Comparison of ENCODE assay signal across 9 mouse cellular contexts in genomic region chr1:74110932-74111695, GRCm38 (mm10). TPM values are rescaled to one million over a fixed set of nuclear protein-coding genes. Genes with fewer than 3 reads are reported as not detected.
A peak's percentile ranks its signal among the peaks of the same experiment; 100 is the strongest.
DNase-seq lines count a peak whose midpoint lies in the region; ATAC-seq and TF ChIP-seq lines count a peak whose summit lies in the region.
"Had no signal": no experiment of that assay in that cellular context is flagged by ENCODE, and none has a peak within 500 bp of the region (broad histone marks: within the 10 kb centered on the region; RNA-seq: fewer than 3 reads in every experiment).

No protein-coding gene starts in this region.

- ATAC-seq in heart, postnatal 0 days (ENCODE audit: insufficient read depth, low read depth), result no peak
- ATAC-seq in limb, embryonic 15.5 days (ENCODE audit: insufficient number of reproducible peaks, low FRiP score, low TSS enrichment, low read depth), result peak; percentile 15; the same call in 1 of the 2 replicates
- ATAC-seq in liver, embryonic 12.5 days, result no peak

- peak overlapping the region; percentile 69 for H3K27ac ChIP-seq in ES-E14 (ENCODE audit: insufficient read depth, low read depth, low read length, poor library complexity, severe bottlenecking)
- H3K27ac ChIP-seq in heart, postnatal 0 days (ENCODE audit: low read depth), result peak overlapping the region; percentile 27; the same call in 1 of the 2 replicates
- H3K27ac ChIP-seq in limb, embryonic 15.5 days, result peak overlapping the region; percentile 33; the same call in 1 of the 2 replicates
- no peak overlapping the region for H3K27ac ChIP-seq in liver, embryonic 12.5 days
- H3K27ac ChIP-seq: liver, embryonic 13.5 days had no signal

- TF ChIP-seq EP300 in heart, postnatal 0 days (IDR thresholded peaks at IDR 0.05; ENCODE audit: low read depth), result no peak

- H3K4me1 ChIP-seq in ES-E14 (ENCODE audit: control insufficient read depth in 2 of 2, insufficient read depth in 2 of 2, low read length in 2 of 2, poor library complexity in 1 of 2), result peaks cover 5 to 37% of the 10 kb centered on the region in 2 experiments
- H3K4me1 ChIP-seq in heart, postnatal 0 days (ENCODE audit: control insufficient read depth, insufficient read depth), result peaks cover 25% of the 10 kb centered on the region
- H3K4me1 ChIP-seq in limb, embryonic 15.5 days, result peaks cover 32% of the 10 kb centered on the region
- H3K4me1 ChIP-seq in liver, embryonic 12.5 days, result peaks cover 9% of the 10 kb centered on the region; the same call in 1 of the 2 replicates
- H3K4me1 ChIP-seq: liver, embryonic 13.5 days had no signal

- no peaks in the 10 kb centered on the region for H3K9me3 ChIP-seq in ES-E14 (ENCODE audit: control insufficient read depth, insufficient read depth, low read depth, low read length)
- H3K9me3 ChIP-seq in heart, postnatal 0 days (replicated peaks; ENCODE audit: control insufficient read depth, low read length), result no peaks in the 10 kb centered on the region
- no peaks in the 10 kb centered on the region for H3K9me3 ChIP-seq in limb, embryonic 15.5 days
- no peaks in the 10 kb centered on the region for H3K9me3 ChIP-seq in liver, embryonic 12.5 days (replicated peaks)
- H3K9me3 ChIP-seq: liver, embryonic 13.5 days had no signal

- H3K4me3 ChIP-seq in ES-E14 (ENCODE audit: insufficient read depth in 1 of 2, low read depth in 1 of 2, low read length in 2 of 2, poor library complexity in 1 of 2, severe bottlenecking in 1 of 2), result peak overlapping the region in 1 of 2 experiments; percentile 13; a peak in 1 of 4 replicates
- no peak overlapping the region for H3K4me3 ChIP-seq in heart, postnatal 0 days (ENCODE audit: low read depth, low read length)
- H3K4me3 ChIP-seq in limb, embryonic 15.5 days, result no peak overlapping the region
- no peak overlapping the region for H3K4me3 ChIP-seq in liver, embryonic 12.5 days
- H3K4me3 ChIP-seq: liver, embryonic 13.5 days had no signal

- in situ Hi-C loops in ES-E14 (cut with MboI; ENCODE audit: low sequenced_read_pairs in 2 of 2, unreplicated experiment in 2 of 2), result no loop called here

- H3K27me3 ChIP-seq in heart, postnatal 0 days (ENCODE audit: control insufficient read depth, insufficient read depth, low read length), result no peaks in the 10 kb centered on the region
- 0 out of 2 replicates have a peak, but pooled peaks cover 3% of the 10 kb centered on the region for H3K27me3 ChIP-seq in limb, embryonic 15.5 days
- peaks cover 50% of the 10 kb centered on the region for H3K27me3 ChIP-seq in liver, embryonic 12.5 days (replicated peaks)

- H3K9ac ChIP-seq in ES-E14 (ENCODE audit: insufficient read depth, low read depth, low read length, poor library complexity, severe bottlenecking), result no peak overlapping the region
- no peak overlapping the region for H3K9ac ChIP-seq in heart, postnatal 0 days (replicated peaks; ENCODE audit: low read depth, low read length)
- no peak overlapping the region for H3K9ac ChIP-seq in limb, embryonic 15.5 days
- H3K9ac ChIP-seq in liver, embryonic 12.5 days, result no peak overlapping the region
- H3K9ac ChIP-seq: liver, embryonic 13.5 days had no signal

- no peaks in the 10 kb centered on the region for H3K36me3 ChIP-seq in ES-E14 (ENCODE audit: control insufficient read depth, insufficient read depth, low read length, poor library complexity, severe bottlenecking)
- no peaks in the 10 kb centered on the region for H3K36me3 ChIP-seq in heart, postnatal 0 days (replicated peaks; ENCODE audit: control insufficient read depth, insufficient read depth, low read length)
- H3K36me3 ChIP-seq in limb, embryonic 15.5 days, result no peaks in the 10 kb centered on the region
- H3K36me3 ChIP-seq in liver, embryonic 12.5 days, result no peaks in the 10 kb centered on the region
- H3K36me3 ChIP-seq: liver, embryonic 13.5 days had no signal

- TF ChIP-seq CTCF in heart, postnatal 0 days (IDR thresholded peaks at IDR 0.05; ENCODE audit: low read depth), result no peak

- peak; percentile 95 for DNase-seq in ES-E14 (ENCODE audit: low read depth, low spot score)
- DNase-seq in adipocyte (ENCODE audit: low spot score), result peak; percentile 74
- no peak for DNase-seq in heart, postnatal 0 days (ENCODE audit: low spot score)
- no peak for DNase-seq in layer of hippocampus, adult 9-10 months (ENCODE audit: low spot score)
- no peak for DNase-seq in left cerebral cortex, adult 8-10 months (ENCODE audit: low spot score in 2 of 2)
- DNase-seq in urinary bladder, postnatal 14 days (ENCODE audit: low spot score), result no peak
- DNase-seq: liver, embryonic 13.5 days had no signal

- H3K4me2 ChIP-seq in heart, postnatal 0 days (ENCODE audit: low read depth, low read length), result no peak overlapping the region
- no peak overlapping the region for H3K4me2 ChIP-seq in limb, embryonic 15.5 days
- H3K4me2 ChIP-seq in liver, embryonic 12.5 days, result no peak overlapping the region
- H3K4me2 ChIP-seq: liver, embryonic 13.5 days had no signal

- 36% methylated on average over 8 of the region's 8 CpGs for WGBS in heart, postnatal 0 days
- 16% methylated on average over 8 of the region's 8 CpGs for WGBS in limb, embryonic 15.5 days
- 34% methylated on average over 8 of the region's 8 CpGs for WGBS in liver, embryonic 12.5 days (ENCODE audit: insufficient replicate concordance)

TF ChIP-seq in ES-E14, 5 proteins besides CTCF, POLR2A, EP300 and RAD21:
- no peak for TF ChIP-seq HCFC1 (IDR thresholded peaks at IDR 0.05; ENCODE audit: borderline replicate concordance, insufficient read depth, low read length)
- no peak for TF ChIP-seq CHD2 (IDR thresholded peaks at IDR 0.05; ENCODE audit: low read depth, low read length)
- TF ChIP-seq MAFK (IDR thresholded peaks at IDR 0.05; ENCODE audit: insufficient read depth, low read depth, low read length), result no peak
- TF ChIP-seq ZNF384 (IDR thresholded peaks at IDR 0.05; ENCODE audit: low read depth, low read length), result no peak
- TF ChIP-seq ZC3H11A (IDR thresholded peaks at IDR 0.05; ENCODE audit: borderline replicate concordance, low read depth, low read length), result no peak

RNA-seq across cellular contexts. Expression of gene Tns1, which starts 13.1 kb away (rescaled TPM):
- total RNA-seq in ES-E14 (2012; rRNA removed), result 9.5 and 10.0 TPM in 2 replicates
- total RNA-seq in heart, postnatal 0 days (2014; rRNA removed; ENCODE audit: low replicate concordance), result 458 and 512 TPM in 2 replicates
- polyA plus RNA-seq in heart, postnatal 0 days (2015; fragmentation: Nextera tagmentation; extraction: Ambion mirVana), result 108 and 125 TPM in 2 replicates
- 59.9 and 65.2 TPM in 2 replicates for polyA plus RNA-seq in limb, embryonic 15.5 days (2015; fragmentation: Nextera tagmentation; extraction: Ambion mirVana)
- polyA plus RNA-seq in liver, embryonic 12.5 days (2016; fragmentation: Nextera tagmentation; extraction: Ambion mirVana), result 13.1 and 16.1 TPM in 2 replicates
- total RNA-seq in left cerebral cortex, adult 8-10 months (2022), result 10 to 100 TPM; 40.6 to 59.2 (median 49.2) TPM

RNA-seq across cellular contexts. Expression of gene Rufy4, which starts 14.2 kb away (rescaled TPM):
- total RNA-seq in ES-E14 (2012; rRNA removed), result 0.11 TPM in 1 of 2 replicates, not detected in the other
- 0.58 TPM in 1 of 2 replicates, not detected in the other for total RNA-seq in heart, postnatal 0 days (2014; rRNA removed; ENCODE audit: low replicate concordance)
- 0.37 and 0.52 TPM in 2 replicates for polyA plus RNA-seq in heart, postnatal 0 days (2015; fragmentation: Nextera tagmentation; extraction: Ambion mirVana)
- 0.35 and 0.84 TPM in 2 replicates for polyA plus RNA-seq in limb, embryonic 15.5 days (2015; fragmentation: Nextera tagmentation; extraction: Ambion mirVana)
- 0.16 and 0.20 TPM in 2 replicates for polyA plus RNA-seq in liver, embryonic 12.5 days (2016; fragmentation: Nextera tagmentation; extraction: Ambion mirVana)
- not detected for total RNA-seq in left cerebral cortex, adult 8-10 months (2022)

RNA-seq across cellular contexts. Expression of gene Cxcr2, which starts 42.7 kb away (rescaled TPM):
- 0.22 TPM in 1 of 2 replicates, not detected in the other for total RNA-seq in ES-E14 (2012; rRNA removed)
- not detected in 2 replicates for total RNA-seq in heart, postnatal 0 days (2014; rRNA removed; ENCODE audit: low replicate concordance)
- 0.08 and 0.15 TPM in 2 replicates for polyA plus RNA-seq in heart, postnatal 0 days (2015; fragmentation: Nextera tagmentation; extraction: Ambion mirVana)
- polyA plus RNA-seq in limb, embryonic 15.5 days (2015; fragmentation: Nextera tagmentation; extraction: Ambion mirVana), result 0.45 and 0.51 TPM in 2 replicates
- polyA plus RNA-seq in liver, embryonic 12.5 days (2016; fragmentation: Nextera tagmentation; extraction: Ambion mirVana), result 0.65 and 0.97 TPM in 2 replicates
- total RNA-seq in left cerebral cortex, adult 8-10 months (2022), result under 1 TPM in 1 of 4 experiments, not detected in 3; 0.14 TPM

Comparison
In these comparisons a context has a peak if more than half of its experiments do, and no peak if none do; other contexts are left out.
1. DNase-seq: peak in ES-E14 (single experiment) and adipocyte (single experiment); none in heart, postnatal 0 days (single experiment), layer of hippocampus, adult 9-10 months (single experiment), left cerebral cortex, adult 8-10 months (0 of 2) and urinary bladder, postnatal 14 days (single experiment).